Mouse (Mus musculus) stomach, postnatal 0 days (tissue): Measurements from ENCODE around the gene Catsper3.

ENCODE experiments used
- CTCF ChIP-seq: IDR thresholded peaks from 2 replicates; pipeline ENCODE4 v1.5.1; 2016; ENCODE audit warnings: antibody characterized with exemption, low read depth, mild to moderate bottlenecking, moderate library complexity
- EP300 ChIP-seq: optimal IDR thresholded peaks from 2 replicates; pipeline ENCODE3; 2016; ENCODE audit warnings: antibody characterized with exemption

DNA sequence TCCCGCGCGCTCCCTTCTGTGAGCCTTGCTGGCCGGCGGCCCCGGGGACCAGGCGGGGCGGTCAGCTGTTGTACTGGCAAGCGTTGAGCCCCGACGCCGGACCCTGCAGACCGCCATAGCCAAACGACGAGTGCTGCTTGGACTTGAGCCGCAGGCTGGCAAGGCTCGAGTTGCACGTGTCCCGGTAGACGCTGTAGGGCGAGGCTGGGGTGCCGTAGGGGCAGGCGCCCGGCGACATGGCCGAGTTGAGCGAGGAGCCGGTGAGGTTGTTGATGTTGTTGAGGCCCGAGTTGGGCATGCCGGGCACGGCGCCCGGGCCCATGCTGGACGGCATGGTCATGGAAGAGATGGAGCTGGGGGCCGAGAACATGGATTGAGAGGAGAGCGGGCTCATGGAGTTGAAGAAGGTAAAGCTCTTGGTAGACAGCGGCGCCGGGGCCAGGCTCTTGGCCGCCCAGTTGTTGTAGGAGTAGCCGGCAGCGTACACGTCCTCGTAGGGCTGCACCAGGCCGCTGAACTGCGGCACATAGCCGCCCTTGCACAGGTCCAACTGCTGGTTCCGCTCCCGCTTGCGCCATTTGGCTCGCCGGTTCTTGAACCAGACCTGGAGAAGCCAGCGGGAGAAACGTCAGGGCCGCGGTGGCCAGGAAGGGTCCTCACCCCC is 41.8 kb downstream of the Catsper3 start:
- no peak for TF ChIP-seq CTCF
- TF ChIP-seq EP300: no peak
